Mouse (Mus musculus): ENCODE measurements around the gene Msh3. TPM values are rescaled to one million over a fixed set of nuclear protein-coding genes. Genes with fewer than 3 reads are reported as not detected.

The Msh3 gene
- polyA plus RNA-seq, 1 experiment from 2014 or later, result 27.5 TPM

DNA sequence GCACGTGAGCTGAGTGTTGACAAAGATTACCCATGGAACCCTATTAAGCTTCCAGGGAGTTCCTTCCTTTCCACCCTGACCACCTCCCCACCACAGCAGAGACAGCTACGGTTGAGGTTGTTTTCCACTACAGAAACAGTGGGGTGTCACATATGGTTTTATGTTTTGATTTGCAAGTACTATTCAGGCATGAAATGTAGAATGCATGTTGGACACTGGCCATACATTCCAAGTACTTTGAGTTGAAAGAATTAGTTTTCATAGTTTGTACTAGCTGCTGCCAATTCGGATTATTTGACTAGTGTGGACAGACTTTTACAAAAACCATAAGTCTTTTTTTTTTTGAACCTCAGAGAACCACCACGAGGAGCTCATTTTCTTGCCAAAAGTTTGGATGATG, 10.5 kb upstream of the Msh3 start:
- Histone ChIP-seq H3K36me3 (ENCODE audit: control insufficient read depth, insufficient read depth, low read length) (0 out of 2 replicates have a peak, but pooled peaks cover 7% of the 10 kb centered on the region), H3K9ac (replicated peaks; ENCODE audit: low read length) (no peak overlapping the region), H3K4me2 (ENCODE audit: low read length) (no peak overlapping the region), H3K9me3 (ENCODE audit: control insufficient read depth, low read length) (no peaks in the 10 kb centered on the region), H3K27ac (replicated peaks; ENCODE audit: low read depth, low read length) (no peak overlapping the region), H3K27me3 (ENCODE audit: control insufficient read depth, insufficient read depth, low read length) (no peaks in the 10 kb centered on the region), H3K4me1 (ENCODE audit: control insufficient read depth, insufficient read depth, low read length) (no peaks in the 10 kb centered on the region), H3K4me3 (replicated peaks; ENCODE audit: low read depth, low read length) (no peak overlapping the region)
- ATAC-seq (ENCODE audit: low FRiP score, low TSS enrichment), result no peak
- 91% methylated on average over 4 of the region's 4 CpGs for WGBS
- no peak for DNase-seq

GRCm38 (mm10) chr13:92361609-92362008, 6.8 kb upstream of the Msh3 start:
- no peak overlapping the region for H3K4me2 ChIP-seq (ENCODE audit: low read length)
- DNase-seq, result no peak
- no peaks in the 10 kb centered on the region for H3K27me3 ChIP-seq (ENCODE audit: control insufficient read depth, insufficient read depth, low read length)
- no peaks in the 10 kb centered on the region for H3K9me3 ChIP-seq (ENCODE audit: control insufficient read depth, low read length)
- H3K9ac ChIP-seq (replicated peaks; ENCODE audit: low read length), result no peak overlapping the region
- no peak overlapping the region for H3K4me3 ChIP-seq (replicated peaks; ENCODE audit: low read depth, low read length)
- no peaks in the 10 kb centered on the region for H3K4me1 ChIP-seq (ENCODE audit: control insufficient read depth, insufficient read depth, low read length)
- ATAC-seq (ENCODE audit: low FRiP score, low TSS enrichment), result no peak
- WGBS, result 89% methylated on average over 2 of the region's 2 CpGs
- H3K36me3 ChIP-seq (ENCODE audit: control insufficient read depth, insufficient read depth, low read length), result no peaks in the 10 kb centered on the region
- H3K27ac ChIP-seq (replicated peaks; ENCODE audit: low read depth, low read length), result no peak overlapping the region

DNA sequence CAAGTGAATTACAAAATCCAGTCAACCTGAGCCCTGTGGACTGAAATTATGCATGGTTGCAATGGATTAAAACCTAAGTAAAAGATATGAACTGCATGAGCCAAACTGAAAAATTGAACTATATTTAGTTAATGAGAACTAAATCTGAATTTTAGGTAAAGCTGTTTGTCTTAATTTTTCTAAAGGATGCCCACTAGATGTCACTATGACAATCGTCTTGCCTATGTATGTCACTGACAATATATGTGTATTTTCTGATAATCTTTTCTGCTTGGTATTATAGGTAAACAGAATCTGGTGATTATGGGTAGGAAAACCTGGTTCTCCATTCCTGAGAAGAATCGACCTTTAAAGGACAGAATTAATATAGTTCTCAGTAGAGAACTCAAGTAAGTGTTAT, 2.8 kb upstream of the Msh3 start:
- H3K4me2 ChIP-seq (ENCODE audit: low read length), result no peak overlapping the region
- no peak for ATAC-seq (ENCODE audit: low FRiP score, low TSS enrichment)
- no peaks in the 10 kb centered on the region for H3K9me3 ChIP-seq (ENCODE audit: control insufficient read depth, low read length)
- H3K36me3 ChIP-seq (ENCODE audit: control insufficient read depth, insufficient read depth, low read length), result no peaks in the 10 kb centered on the region
- DNase-seq, result peak; percentile 52
- 61% methylated on average over 2 of the region's 2 CpGs for WGBS
- no peak overlapping the region for H3K9ac ChIP-seq (replicated peaks; ENCODE audit: low read length)
- H3K4me1 ChIP-seq (ENCODE audit: control insufficient read depth, insufficient read depth, low read length), result peaks cover 9% of the 10 kb centered on the region
- no peaks in the 10 kb centered on the region for H3K27me3 ChIP-seq (ENCODE audit: control insufficient read depth, insufficient read depth, low read length)
- no peak overlapping the region for H3K4me3 ChIP-seq (replicated peaks; ENCODE audit: low read depth, low read length)
- H3K27ac ChIP-seq (replicated peaks; ENCODE audit: low read depth, low read length), result no peak overlapping the region

DNA sequence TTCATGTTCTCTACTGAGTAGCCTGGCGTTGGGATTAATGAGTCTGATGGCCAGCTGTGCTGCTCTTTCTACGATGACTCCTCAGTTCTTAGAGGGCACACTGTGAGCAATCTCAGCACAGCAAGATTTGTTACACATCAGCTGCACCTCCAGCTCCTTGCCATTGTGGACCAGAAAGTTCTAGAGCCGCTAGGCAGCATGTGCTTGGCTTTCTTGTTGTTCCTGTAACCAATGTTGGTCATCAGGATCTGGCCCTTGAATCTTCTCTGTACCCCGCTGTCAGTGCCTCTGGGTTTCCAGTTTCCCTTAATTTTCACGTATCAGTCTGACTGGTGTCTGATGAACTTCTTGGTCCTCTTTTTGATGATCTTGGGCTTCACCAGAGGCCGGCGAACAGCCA, 1.6 kb upstream of the Msh3 start:
- no peaks in the 10 kb centered on the region for H3K27me3 ChIP-seq (ENCODE audit: control insufficient read depth, insufficient read depth, low read length)
- no peak overlapping the region for H3K4me3 ChIP-seq (replicated peaks; ENCODE audit: low read depth, low read length)
- H3K27ac ChIP-seq (replicated peaks; ENCODE audit: low read depth, low read length), result no peak overlapping the region
- peak overlapping the region; percentile 88 for H3K4me2 ChIP-seq (ENCODE audit: low read length)
- 76% methylated on average over 7 of the region's 7 CpGs for WGBS
- no peak overlapping the region for H3K9ac ChIP-seq (replicated peaks; ENCODE audit: low read length)
- peaks cover 9% of the 10 kb centered on the region for H3K4me1 ChIP-seq (ENCODE audit: control insufficient read depth, insufficient read depth, low read length)
- DNase-seq (no peak), ATAC-seq (ENCODE audit: low FRiP score, low TSS enrichment) (no peak)
- H3K36me3 ChIP-seq (ENCODE audit: control insufficient read depth, insufficient read depth, low read length), result no peaks in the 10 kb centered on the region
- H3K9me3 ChIP-seq (ENCODE audit: control insufficient read depth, low read length), result no peaks in the 10 kb centered on the region

DNA sequence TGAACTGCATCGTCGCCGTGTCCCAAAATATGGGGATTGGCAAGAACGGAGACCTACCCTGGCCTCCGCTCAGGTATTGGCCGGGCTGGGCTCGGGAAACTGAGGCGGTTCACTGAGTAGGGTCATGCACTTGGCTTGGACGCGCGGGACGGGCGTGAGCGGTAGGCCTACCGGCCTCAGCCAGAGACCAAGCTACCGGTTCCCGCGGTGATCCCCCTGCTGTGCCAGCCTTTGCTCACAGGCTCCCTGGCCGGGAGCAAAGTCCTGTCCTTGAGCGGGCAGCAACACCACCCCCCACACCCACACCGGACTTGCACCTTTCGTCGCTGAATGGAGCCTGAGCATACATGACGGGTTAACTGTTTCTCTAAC, 455 bp upstream of the Msh3 start:
- H3K9ac ChIP-seq (replicated peaks; ENCODE audit: low read length), result peak overlapping the region; percentile 47; the same call in 1 of the 2 replicates
- WGBS, result under 1% methylated on average over 24 of the region's 24 CpGs
- H3K27ac ChIP-seq (replicated peaks; ENCODE audit: low read depth, low read length), result peak overlapping the region; percentile 87; the same call in 1 of the 2 replicates
- H3K36me3 ChIP-seq (ENCODE audit: control insufficient read depth, insufficient read depth, low read length), result no peaks in the 10 kb centered on the region
- peak; percentile 44; the same call in 1 of the 2 replicates for ATAC-seq (ENCODE audit: low FRiP score, low TSS enrichment)
- peak overlapping the region; percentile 88 for H3K4me2 ChIP-seq (ENCODE audit: low read length)
- peaks cover 9% of the 10 kb centered on the region for H3K4me1 ChIP-seq (ENCODE audit: control insufficient read depth, insufficient read depth, low read length)
- no peak for DNase-seq
- H3K4me3 ChIP-seq (replicated peaks; ENCODE audit: low read depth, low read length), result peak overlapping the region; percentile 66
- H3K9me3 ChIP-seq (ENCODE audit: control insufficient read depth, low read length), result no peaks in the 10 kb centered on the region
- H3K27me3 ChIP-seq (ENCODE audit: control insufficient read depth, insufficient read depth, low read length), result no peaks in the 10 kb centered on the region

GRCm38 (mm10) chr13:92353956-92354355, 847 bp downstream of the Msh3 start:
- no peak for ATAC-seq (ENCODE audit: low FRiP score, low TSS enrichment)
- no peak for DNase-seq
- 29% methylated on average over 4 of the region's 4 CpGs for WGBS
- H3K9me3 ChIP-seq (ENCODE audit: control insufficient read depth, low read length), result no peaks in the 10 kb centered on the region
- no peaks in the 10 kb centered on the region for H3K27me3 ChIP-seq (ENCODE audit: control insufficient read depth, insufficient read depth, low read length)
- peak overlapping the region; percentile 39 for H3K9ac ChIP-seq (replicated peaks; ENCODE audit: low read length)
- H3K4me3 ChIP-seq (replicated peaks; ENCODE audit: low read depth, low read length), result peak overlapping the region; percentile 66
- peaks cover 9% of the 10 kb centered on the region for H3K4me1 ChIP-seq (ENCODE audit: control insufficient read depth, insufficient read depth, low read length)
- H3K4me2 ChIP-seq (ENCODE audit: low read length), result peak overlapping the region; percentile 88
- 0 out of 2 replicates have a peak overlapping the region, but pooled peaks have one; percentile 1 for H3K27ac ChIP-seq (replicated peaks; ENCODE audit: low read depth, low read length)
- peaks cover 3% of the 10 kb centered on the region; the same call in 1 of the 2 replicates for H3K36me3 ChIP-seq (ENCODE audit: control insufficient read depth, insufficient read depth, low read length)

- H3K36me3 ChIP-seq (ENCODE audit: control insufficient read depth, insufficient read depth, low read length), result peaks cover 10% of the 10 kb centered on the region; the same call in 1 of the 2 replicates
- DNase-seq, result no peak
- H3K27me3 ChIP-seq (ENCODE audit: control insufficient read depth, insufficient read depth, low read length), result no peaks in the 10 kb centered on the region
- no peak overlapping the region for H3K4me3 ChIP-seq (replicated peaks; ENCODE audit: low read depth, low read length)
- H3K9ac ChIP-seq (replicated peaks; ENCODE audit: low read length), result no peak overlapping the region
- WGBS, result 95% methylated on average over 6 of the region's 6 CpGs
- no peak overlapping the region for H3K27ac ChIP-seq (replicated peaks; ENCODE audit: low read depth, low read length)
- H3K4me2 ChIP-seq (ENCODE audit: low read length), result no peak overlapping the region
- no peak for ATAC-seq (ENCODE audit: low FRiP score, low TSS enrichment)
- no peaks in the 10 kb centered on the region for H3K9me3 ChIP-seq (ENCODE audit: control insufficient read depth, low read length)
- peaks cover 9% of the 10 kb centered on the region for H3K4me1 ChIP-seq (ENCODE audit: control insufficient read depth, insufficient read depth, low read length)
Observed at GRCm38 (mm10) chr13:92351100-92351499, 3.7 kb downstream of the Msh3 start.

DNA sequence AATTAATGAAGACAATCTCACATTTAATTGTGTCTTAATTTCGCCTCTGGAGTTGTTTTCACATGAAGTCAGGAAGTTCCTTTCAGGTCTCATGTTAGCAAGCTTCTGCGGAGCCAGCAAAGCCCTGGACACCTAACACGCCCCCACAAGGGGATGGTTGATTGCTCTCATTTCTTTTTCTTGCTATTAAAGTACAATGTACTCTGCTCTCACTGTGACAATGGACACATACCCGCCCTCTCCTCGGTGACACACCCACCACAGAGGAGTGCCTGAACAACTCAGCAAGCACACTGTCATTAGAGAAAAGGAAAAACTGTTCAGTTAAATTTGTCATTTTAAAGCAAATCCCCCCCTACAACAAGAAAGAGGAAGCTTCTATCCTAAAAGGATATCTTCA, 8.5 kb downstream of the Msh3 start:
- Histone ChIP-seq H3K27ac (replicated peaks; ENCODE audit: low read depth, low read length) (no peak overlapping the region), H3K36me3 (ENCODE audit: control insufficient read depth, insufficient read depth, low read length) (peaks cover 44% of the 10 kb centered on the region), H3K9ac (replicated peaks; ENCODE audit: low read length) (no peak overlapping the region), H3K4me3 (replicated peaks; ENCODE audit: low read depth, low read length) (no peak overlapping the region), H3K27me3 (ENCODE audit: control insufficient read depth, insufficient read depth, low read length) (no peaks in the 10 kb centered on the region), H3K4me1 (ENCODE audit: control insufficient read depth, insufficient read depth, low read length) (no peaks in the 10 kb centered on the region), H3K9me3 (ENCODE audit: control insufficient read depth, low read length) (no peaks in the 10 kb centered on the region), H3K4me2 (ENCODE audit: low read length) (no peak overlapping the region)
- ATAC-seq (ENCODE audit: low FRiP score, low TSS enrichment) (no peak), DNase-seq (no peak)
- 81% methylated on average over 5 of the region's 5 CpGs for WGBS

GRCm38 (mm10) chr13:92344033-92344432, 10.8 kb downstream of the Msh3 start:
- WGBS, result 87% methylated on average over 8 of the region's 8 CpGs
- no peak overlapping the region for H3K4me2 ChIP-seq (ENCODE audit: low read length)
- H3K4me3 ChIP-seq (replicated peaks; ENCODE audit: low read depth, low read length), result no peak overlapping the region
- DNase-seq, result no peak
- H3K9me3 ChIP-seq (ENCODE audit: control insufficient read depth, low read length), result no peaks in the 10 kb centered on the region
- H3K4me1 ChIP-seq (ENCODE audit: control insufficient read depth, insufficient read depth, low read length), result no peaks in the 10 kb centered on the region
- no peaks in the 10 kb centered on the region for H3K27me3 ChIP-seq (ENCODE audit: control insufficient read depth, insufficient read depth, low read length)
- H3K27ac ChIP-seq (replicated peaks; ENCODE audit: low read depth, low read length), result no peak overlapping the region
- peaks cover 47% of the 10 kb centered on the region for H3K36me3 ChIP-seq (ENCODE audit: control insufficient read depth, insufficient read depth, low read length)
- ATAC-seq (ENCODE audit: low FRiP score, low TSS enrichment), result no peak
- H3K9ac ChIP-seq (replicated peaks; ENCODE audit: low read length), result no peak overlapping the region
